Mouse (Mus musculus) G1E (cell line): ENCODE data around the gene Lhx2. TPM values are rescaled to one million over a fixed set of nuclear protein-coding genes. Genes with fewer than 3 reads are reported as not detected.

ENCODE experiments used
- ATAC-seq: 2 replicates; pipeline ENCODE4 v1.8.0; 2016; ENCODE audit warnings: mild to moderate bottlenecking; ENCODE audit not compliant: insufficient number of reproducible peaks, poor library complexity, low FRiP score, severe bottlenecking; ENCODE audit errors: extremely low read depth
- DNase-seq: peaks from one replicate; pipeline ENCODE4 v3.0.0; 2012; ENCODE audit warnings: low spot score
- H3K27me3 ChIP-seq: 2 replicates; pipeline ENCODE4 v1.6.1; 2012; ENCODE audit warnings: mild to moderate bottlenecking, low read length, inconsistent platforms; ENCODE audit not compliant: insufficient read depth
- H3K36me3 ChIP-seq: replicated peaks from 2 replicates; pipeline ENCODE3; 2012; ENCODE audit warnings: mild to moderate bottlenecking, inconsistent platforms
- H3K4me1 ChIP-seq: 2 replicates; pipeline ENCODE4 v1.6.1; 2012; ENCODE audit warnings: low read depth, low read length, inconsistent platforms, mixed read lengths; ENCODE audit not compliant: insufficient read depth
- H3K4me3 ChIP-seq: 2 replicates; pipeline ENCODE4 v1.5.1; 2012; ENCODE audit warnings: low read depth, mild to moderate bottlenecking, inconsistent platforms, low read length, moderate library complexity, mixed read lengths
- H3K9me3 ChIP-seq: replicated peaks from 2 replicates; pipeline ENCODE4 v1.6.1; 2012; ENCODE audit warnings: inconsistent platforms
- CTCF ChIP-seq: IDR thresholded peaks from 2 replicates; pipeline ENCODE4 v1.5.1; 2012; ENCODE audit warnings: low read depth, low read length, inconsistent platforms, mixed read lengths
- GATA1 ChIP-seq: IDR thresholded peaks from 2 replicates; pipeline ENCODE4 v1.6.1; 2012; ENCODE audit warnings: borderline replicate concordance, low read length, inconsistent platforms, mixed read lengths
- GATA2 ChIP-seq: IDR thresholded peaks from 2 replicates; pipeline ENCODE4 v1.6.1; 2012; ENCODE audit warnings: low read depth, low read length, inconsistent platforms, borderline replicate concordance
- POLR2AphosphoS5 ChIP-seq: IDR thresholded peaks from 2 replicates; pipeline ENCODE4 v1.6.1; 2012; ENCODE audit warnings: low read depth, low read length, inconsistent platforms; ENCODE audit not compliant: insufficient replicate concordance
- TAL1 ChIP-seq: conservative IDR thresholded peaks from 2 replicates; pipeline ENCODE4 v1.6.1; 2012; ENCODE audit warnings: low read depth, low read length, inconsistent platforms, mixed read lengths
- polyA plus RNA-seq: library from polyadenylated mRNA; stranded (reverse); fragments of >175 nt; gene quantifications from 2 replicates; pipeline ENCODE4 v1.2.3, GENCODE M21; 2012
- total RNA-seq, 2 experiments: library from RNA; stranded (forward) in 1 of 2; stranded (reverse) in 1 of 2; fragments of 200-1000 nt in 1 of 2; fragments of >200 nt in 1 of 2; fragmentation: Nextera tagmentation in 1 of 2; gene quantifications; 2 replicates each; pipeline ENCODE4 v1.2.3; 2014 to 2017

Lhx2 gene
- total and polyA plus RNA-seq, 3 experiments = 0.05 TPM; not detected in 1

DNA sequence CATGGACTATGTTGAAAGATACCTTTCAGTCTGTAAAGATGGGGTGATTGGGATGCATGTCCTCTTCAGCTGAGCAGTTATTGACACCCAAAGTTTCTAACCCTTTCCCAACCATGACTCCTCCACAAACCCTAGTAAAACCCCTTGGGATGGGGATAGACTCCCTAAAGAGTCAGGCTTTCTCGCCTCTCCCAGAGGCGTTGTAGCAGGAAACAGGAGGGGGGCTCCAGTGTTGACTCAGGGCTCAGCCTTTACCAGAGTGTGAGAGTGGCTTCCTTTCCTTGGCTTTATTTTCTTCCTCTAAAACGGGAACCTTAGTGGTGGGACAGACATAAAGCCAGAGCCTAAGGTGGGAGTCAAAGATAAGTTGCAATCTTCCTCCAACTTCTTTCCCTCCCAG, 19.5 kb downstream of the Lhx2 start:
- DNase-seq = no peak
- ATAC-seq = no peak
- H3K36me3 ChIP-seq = no peaks in the 10 kb centered on the region
- peaks cover 95% of the 10 kb centered on the region for H3K27me3 ChIP-seq
- TF ChIP-seq CTCF = no peak
- TF ChIP-seq POLR2AphosphoS5 = no peak
- no peak for TF ChIP-seq TAL1
- no peak for TF ChIP-seq GATA1
- no peak for TF ChIP-seq GATA2
- H3K4me3 ChIP-seq = no peak overlapping the region
- 0 out of 2 replicates have a peak, but pooled peaks cover 7% of the 10 kb centered on the region for H3K9me3 ChIP-seq
- peaks cover 6% of the 10 kb centered on the region for H3K4me1 ChIP-seq

DNA sequence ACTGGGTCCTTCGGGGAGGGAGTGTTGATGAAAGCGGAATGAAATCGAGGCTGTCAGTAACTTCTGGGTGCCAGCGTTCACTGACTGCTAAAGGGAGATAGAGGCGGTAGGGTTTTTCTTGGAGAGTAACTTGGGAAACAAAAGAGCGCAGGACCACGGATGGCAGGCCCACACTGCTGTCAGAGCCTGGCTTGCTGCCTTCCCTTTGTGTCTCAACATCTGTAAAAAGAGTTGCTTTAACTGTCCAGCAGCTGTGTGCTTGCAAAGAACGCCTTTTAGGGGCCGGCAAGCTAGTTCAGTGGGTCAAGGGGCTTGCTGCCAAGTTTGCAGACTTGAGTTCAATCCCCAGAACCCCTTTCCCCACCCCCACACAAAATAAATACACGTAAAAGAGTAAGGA, 20.1 kb downstream of the Lhx2 start:
- TF ChIP-seq CTCF (no peak), POLR2AphosphoS5 (no peak), GATA2 (no peak), GATA1 (no peak), TAL1 (no peak)
- Histone ChIP-seq H3K4me3 (no peak overlapping the region), H3K36me3 (no peaks in the 10 kb centered on the region), H3K9me3 (0 out of 2 replicates have a peak, but pooled peaks cover 6% of the 10 kb centered on the region), H3K4me1 (peaks cover 5% of the 10 kb centered on the region), H3K27me3 (peaks cover 95% of the 10 kb centered on the region)
- no peak for DNase-seq
- ATAC-seq = no peak

DNA sequence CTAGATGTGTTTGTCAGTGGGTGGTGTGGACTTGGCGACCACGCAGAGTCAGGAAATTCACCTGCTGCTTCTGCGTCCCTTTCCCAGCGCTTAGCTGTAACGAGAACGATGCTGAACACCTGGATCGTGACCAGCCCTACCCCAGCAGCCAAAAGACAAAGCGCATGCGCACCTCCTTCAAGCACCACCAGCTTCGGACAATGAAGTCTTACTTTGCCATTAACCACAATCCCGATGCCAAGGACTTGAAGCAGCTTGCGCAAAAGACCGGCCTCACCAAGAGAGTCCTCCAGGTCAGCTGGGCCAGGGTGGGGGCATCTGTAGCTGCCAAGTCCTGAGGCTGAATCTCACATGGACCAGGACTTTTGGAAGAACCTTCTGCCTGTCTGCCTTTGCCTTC, 20.7 kb downstream of the Lhx2 start:
- no peaks in the 10 kb centered on the region; the same call in none of the 2 replicates for H3K4me1 ChIP-seq
- no peaks in the 10 kb centered on the region for H3K36me3 ChIP-seq
- TF ChIP-seq GATA1 = no peak
- TF ChIP-seq GATA2 = no peak
- no peak for TF ChIP-seq CTCF
- TF ChIP-seq POLR2AphosphoS5 = no peak
- no peak for TF ChIP-seq TAL1
- ATAC-seq = no peak
- 0 out of 2 replicates have a peak, but pooled peaks cover 3% of the 10 kb centered on the region for H3K9me3 ChIP-seq
- DNase-seq = no peak
- no peak overlapping the region for H3K4me3 ChIP-seq
- H3K27me3 ChIP-seq = peaks cover 92% of the 10 kb centered on the region

DNA sequence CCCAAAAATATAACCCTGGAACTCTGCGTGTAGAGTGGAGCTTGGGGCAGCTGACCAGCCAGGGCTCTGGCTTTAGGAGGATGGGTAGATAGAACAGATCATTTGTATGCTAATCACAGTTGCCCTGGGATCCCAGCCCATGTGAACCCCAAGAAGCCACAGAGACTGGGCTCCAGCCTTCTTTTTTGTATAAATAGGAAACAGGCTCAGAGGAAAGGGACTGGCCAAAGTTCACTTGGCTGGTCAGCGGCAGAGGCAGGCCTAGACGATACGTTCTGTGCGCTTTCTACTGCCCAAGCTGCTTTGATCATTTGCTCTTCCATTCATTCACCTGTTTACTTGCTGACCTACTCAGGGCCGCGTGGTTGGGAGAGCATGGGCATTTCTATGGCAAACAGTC, 27.1 kb downstream of the Lhx2 start:
- Histone ChIP-seq H3K27me3 (peaks cover 70% of the 10 kb centered on the region), H3K9me3 (no peaks in the 10 kb centered on the region), H3K36me3 (no peaks in the 10 kb centered on the region), H3K4me1 (peaks cover 6% of the 10 kb centered on the region), H3K4me3 (no peak overlapping the region)
- TF ChIP-seq POLR2AphosphoS5 (no peak), GATA2 (no peak), TAL1 (no peak), CTCF (no peak), GATA1 (no peak)
- ATAC-seq = no peak
- no peak for DNase-seq

DNA sequence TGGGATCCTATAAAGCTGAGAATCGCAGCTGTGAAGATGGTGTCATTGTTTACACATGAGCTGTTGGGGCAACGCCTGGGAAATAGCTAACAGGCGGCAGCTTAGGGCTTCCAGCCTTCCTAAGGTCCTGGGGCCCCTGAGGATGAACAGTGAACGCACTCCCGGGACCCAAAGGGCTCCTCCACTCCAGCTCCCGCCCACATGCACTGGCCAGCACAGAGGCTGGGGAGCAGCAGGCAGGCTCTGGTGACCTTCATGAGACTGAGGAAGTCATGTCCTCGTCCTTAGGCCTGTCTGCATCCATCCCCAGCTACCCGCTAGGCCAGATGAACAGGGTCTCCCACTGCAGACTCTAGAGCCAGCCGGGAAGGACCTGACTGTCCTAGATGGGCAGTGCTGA, 27.9 kb downstream of the Lhx2 start:
- no peaks in the 10 kb centered on the region for H3K9me3 ChIP-seq
- H3K27me3 ChIP-seq = peaks cover 64% of the 10 kb centered on the region
- H3K4me1 ChIP-seq = peaks cover 8% of the 10 kb centered on the region
- no peak for ATAC-seq
- no peaks in the 10 kb centered on the region for H3K36me3 ChIP-seq
- TF ChIP-seq TAL1 (no peak), GATA1 (no peak), POLR2AphosphoS5 (no peak), CTCF (no peak), GATA2 (no peak)
- H3K4me3 ChIP-seq = no peak overlapping the region
- DNase-seq = no peak

DNA sequence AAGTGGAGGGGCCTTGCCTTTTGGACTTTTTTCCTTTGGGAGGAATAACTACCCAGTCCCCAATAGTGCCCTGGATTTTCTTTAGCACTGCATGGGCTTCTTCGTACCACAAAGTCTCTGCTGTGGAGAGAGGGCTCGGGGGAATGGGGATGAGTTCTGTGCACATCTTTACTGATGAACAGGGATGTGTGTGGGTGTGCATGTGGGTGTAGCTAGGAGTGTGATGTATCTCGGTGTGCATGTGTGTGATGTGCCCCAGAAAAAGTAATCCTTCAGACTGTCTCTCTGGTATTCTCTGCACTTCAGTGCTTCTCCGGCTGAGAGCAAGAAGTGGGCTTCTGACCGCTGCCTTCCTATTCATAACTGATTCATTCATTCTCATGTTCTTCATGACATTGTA, 28.8 kb downstream of the Lhx2 start:
- TF ChIP-seq CTCF (no peak), TAL1 (no peak), GATA2 (no peak), GATA1 (no peak), POLR2AphosphoS5 (no peak)
- H3K36me3 ChIP-seq = no peaks in the 10 kb centered on the region
- no peak for ATAC-seq
- DNase-seq = no peak
- H3K27me3 ChIP-seq = peaks cover 63% of the 10 kb centered on the region
- H3K4me3 ChIP-seq = no peak overlapping the region
- H3K4me1 ChIP-seq = peaks cover 15% of the 10 kb centered on the region
- no peaks in the 10 kb centered on the region for H3K9me3 ChIP-seq
